ENCODE assay signal across 24 mouse cellular contexts in genomic region chr6:81818573-81818972, GRCm38 (mm10).
DNase-seq lines count a peak whose midpoint lies in the region; ATAC-seq and TF ChIP-seq lines count a peak whose summit lies in the region.
"Had no signal": no experiment of that assay in that cellular context is flagged by ENCODE, and none has a peak within 500 bp of the region (broad histone marks: within the 10 kb centered on the region; RNA-seq: fewer than 3 reads in every experiment).

No protein-coding gene starts in this region.

- H3K79me2 ChIP-seq in myocyte (ENCODE audit: control insufficient read depth, insufficient read depth) = no peaks in the 10 kb centered on the region

- H3K9me3 ChIP-seq in limb, embryonic 11.5 days (ENCODE audit: control insufficient read depth, low read length) = no peaks in the 10 kb centered on the region
- no peaks in the 10 kb centered on the region for H3K9me3 ChIP-seq in limb, embryonic 10.5 days (replicated peaks)
- H3K9me3 ChIP-seq in G1E (replicated peaks) = peaks cover 49% of the 10 kb centered on the region
- H3K9me3 ChIP-seq: embryonic facial prominence, embryonic 12.5 days; embryonic facial prominence, embryonic 15.5 days; forebrain, embryonic 12.5 days; forebrain, embryonic 15.5 days; hindbrain, embryonic 12.5 days; hindbrain, embryonic 15.5 days had no signal

- TF ChIP-seq POLR2A in myocyte (IDR thresholded peaks at IDR 0.05; ENCODE audit: insufficient read length, low read depth) = no peak

- H3K4me2 ChIP-seq in limb, embryonic 11.5 days (ENCODE audit: low read depth, severe bottlenecking) = no peak overlapping the region
- H3K4me2 ChIP-seq in myocyte (ENCODE audit: low read depth) = no peak overlapping the region
- H3K4me2 ChIP-seq: embryonic facial prominence, embryonic 12.5 days; embryonic facial prominence, embryonic 15.5 days; forebrain, embryonic 12.5 days; forebrain, embryonic 15.5 days; heart, embryonic 11.5 days; hindbrain, embryonic 12.5 days; hindbrain, embryonic 15.5 days had no signal

- H3K4me1 ChIP-seq in limb, embryonic 11.5 days (ENCODE audit: control insufficient read depth, insufficient read depth, low read length) = no peaks in the 10 kb centered on the region
- H3K4me1 ChIP-seq in limb, embryonic 10.5 days = no peaks in the 10 kb centered on the region
- no peaks in the 10 kb centered on the region for H3K4me1 ChIP-seq in G1E (ENCODE audit: insufficient read depth, low read depth, low read length)
- H3K4me1 ChIP-seq: embryonic facial prominence, embryonic 12.5 days; embryonic facial prominence, embryonic 15.5 days; forebrain, embryonic 12.5 days; hindbrain, embryonic 12.5 days had no signal

- no peak overlapping the region for H3K27ac ChIP-seq in limb, embryonic 11.5 days (replicated peaks; ENCODE audit: low read depth, low read length)
- no peak overlapping the region for H3K27ac ChIP-seq in limb, embryonic 10.5 days
- H3K27ac ChIP-seq: embryonic facial prominence, embryonic 12.5 days; embryonic facial prominence, embryonic 15.5 days; forebrain, embryonic 12.5 days; forebrain, embryonic 15.5 days; heart, adult 2 months; hindbrain, embryonic 12.5 days; hindbrain, embryonic 15.5 days had no signal

- no peak overlapping the region for H3K9ac ChIP-seq in limb, embryonic 11.5 days (ENCODE audit: low read length)
- H3K9ac ChIP-seq: embryonic facial prominence, embryonic 12.5 days; embryonic facial prominence, embryonic 15.5 days; forebrain, embryonic 12.5 days; forebrain, embryonic 15.5 days; hindbrain, embryonic 12.5 days; hindbrain, embryonic 15.5 days had no signal

- no peaks in the 10 kb centered on the region for H3K36me3 ChIP-seq in limb, embryonic 11.5 days (ENCODE audit: control insufficient read depth, insufficient read depth, low read length)
- H3K36me3 ChIP-seq in limb, embryonic 10.5 days = no peaks in the 10 kb centered on the region
- H3K36me3 ChIP-seq in G1E (replicated peaks) = no peaks in the 10 kb centered on the region
- H3K36me3 ChIP-seq in myocyte (ENCODE audit: control insufficient read depth, insufficient read depth) = no peaks in the 10 kb centered on the region
- H3K36me3 ChIP-seq: embryonic facial prominence, embryonic 12.5 days; embryonic facial prominence, embryonic 15.5 days; forebrain, embryonic 12.5 days; forebrain, embryonic 15.5 days; hindbrain, embryonic 12.5 days; hindbrain, embryonic 15.5 days had no signal

- no peaks in the 10 kb centered on the region for H3K27me3 ChIP-seq in limb, embryonic 11.5 days (ENCODE audit: control insufficient read depth, insufficient read depth, low read length)
- H3K27me3 ChIP-seq in limb, embryonic 10.5 days (ENCODE audit: low read depth, poor library complexity, severe bottlenecking) = no peaks in the 10 kb centered on the region
- no peaks in the 10 kb centered on the region for H3K27me3 ChIP-seq in G1E (ENCODE audit: insufficient read depth, low read length)
- no peaks in the 10 kb centered on the region for H3K27me3 ChIP-seq in myocyte (ENCODE audit: control insufficient read depth, insufficient read depth, insufficient read length)
- H3K27me3 ChIP-seq: CH12.LX; embryonic facial prominence, embryonic 12.5 days; embryonic facial prominence, embryonic 15.5 days; forebrain, embryonic 12.5 days; forebrain, embryonic 15.5 days; hindbrain, embryonic 12.5 days; hindbrain, embryonic 15.5 days had no signal

- peak overlapping the region; percentile 23 for H3ac ChIP-seq in myocyte (ENCODE audit: control insufficient read depth, insufficient read length)

- TF ChIP-seq CTCF in G1E (IDR thresholded peaks at IDR 0.05; ENCODE audit: low read depth, low read length) = no peak

- DNase-seq in limb, embryonic 11.5 days (ENCODE audit: low spot score) = no peak
- DNase-seq in limb, embryonic 10.5 days (ENCODE audit: low spot score) = no peak
- DNase-seq in G1E (ENCODE audit: low spot score) (no peak), R1 (ENCODE audit: low read depth, low spot score) (peak; percentile 12)
- DNase-seq in lung, postnatal 10 days = no peak
- DNase-seq in layer of hippocampus, adult 18-20 months (ENCODE audit: low spot score in 2 of 2) = no peak
- DNase-seq: adrenal gland, postnatal 10 days; adrenal gland, postnatal 36 days; B cell, adult 2 months; cerebellum, adult 11-12 months; cerebellum, adult 9-10 months; cerebellum, postnatal 25 days; gastrocnemius, postnatal 25 days; heart, adult 2 months had no signal

- peak; percentile 12; the same call in 1 of the 2 replicates for ATAC-seq in limb, embryonic 11.5 days (ENCODE audit: insufficient number of reproducible peaks, low FRiP score, low TSS enrichment, low read depth)
- ATAC-seq in G1E (ENCODE audit: extremely low read depth, insufficient number of reproducible peaks, low FRiP score, poor library complexity, severe bottlenecking) = no peak
- ATAC-seq: forebrain, embryonic 15.5 days had no signal

- 97% methylated on average over 10 of the region's 10 CpGs for WGBS in limb, embryonic 11.5 days
- WGBS in limb, embryonic 10.5 days = 97% methylated on average over 10 of the region's 10 CpGs

- H3K4me3 ChIP-seq in limb, embryonic 11.5 days (ENCODE audit: low read depth, low read length) = no peak overlapping the region
- H3K4me3 ChIP-seq in limb, embryonic 10.5 days = no peak overlapping the region
- peak overlapping the region; percentile 41; the same call in 1 of the 2 replicates for H3K4me3 ChIP-seq in G1E (ENCODE audit: low read depth, low read length)
- H3K4me3 ChIP-seq in myocyte = no peak overlapping the region
- H3K4me3 ChIP-seq: embryonic facial prominence, embryonic 12.5 days; embryonic facial prominence, embryonic 15.5 days; erythroblast, embryonic 14.5 days; forebrain, embryonic 12.5 days; forebrain, embryonic 15.5 days; heart, adult 2 months; hindbrain, embryonic 12.5 days; hindbrain, embryonic 15.5 days had no signal

TF ChIP-seq in myocyte, 11 proteins besides CTCF, POLR2A, EP300 and RAD21:
- no peak for TF ChIP-seq POLR2AphosphoS2 (IDR thresholded peaks at IDR 0.05; ENCODE audit: insufficient read length, low read depth)
- no peak for TF ChIP-seq TCF12 (IDR thresholded peaks at IDR 0.05; ENCODE audit: insufficient read depth, poor library complexity, severe bottlenecking)
- no peak for TF ChIP-seq MAX (IDR thresholded peaks at IDR 0.05; ENCODE audit: low read depth)
- TF ChIP-seq CEBPB (IDR thresholded peaks at IDR 0.05; ENCODE audit: insufficient read depth, poor library complexity, severe bottlenecking) = no peak
- no peak for TF ChIP-seq MYOG (IDR thresholded peaks at IDR 0.05; ENCODE audit: control insufficient read depth in 1 of 3, insufficient read depth in 1 of 3, insufficient read length in 2 of 3, low read depth in 2 of 3)
- TF ChIP-seq MYOD1 (IDR thresholded peaks at IDR 0.05; ENCODE audit: control insufficient read depth in 1 of 3, insufficient read length in 2 of 3, low read depth in 2 of 3) = no peak
- TF ChIP-seq USF1 (IDR thresholded peaks at IDR 0.05; ENCODE audit: low read depth) = no peak
- no peak for TF ChIP-seq SRF (IDR thresholded peaks at IDR 0.05; ENCODE audit: control insufficient read depth, insufficient read length, low read depth)
- no peak for TF ChIP-seq TCF3 (IDR thresholded peaks at IDR 0.05; ENCODE audit: insufficient read length, low read depth)
- no peak for TF ChIP-seq E2F4 (IDR thresholded peaks at IDR 0.05; ENCODE audit: insufficient read depth)
- no peak for TF ChIP-seq REST (IDR thresholded peaks at IDR 0.05; ENCODE audit: insufficient read depth, insufficient read length)
